1 mouse cellular context compared by ENCODE assay signal in the genomic region with DNA sequence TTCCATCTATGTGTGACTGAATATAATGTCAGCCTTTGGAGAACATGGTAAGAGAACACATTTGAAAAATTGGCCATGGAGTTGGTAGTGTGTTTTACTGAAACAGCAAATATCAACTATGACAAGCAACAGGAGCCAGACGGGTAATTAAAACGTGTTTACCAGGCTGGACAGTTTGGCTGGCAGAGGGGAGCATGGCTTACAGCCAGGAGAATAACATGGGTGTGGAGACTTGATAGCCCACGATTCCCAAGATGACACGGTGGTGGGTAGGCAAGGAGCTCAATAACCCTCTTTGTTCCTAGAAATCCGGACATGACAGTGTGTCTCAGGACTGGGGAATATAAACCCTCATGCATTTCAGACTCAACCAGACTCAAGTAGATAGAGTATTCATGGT.
"Had no signal": no experiment of that assay in that cellular context is flagged by ENCODE, and none has a peak within 500 bp of the region (broad histone marks: within the 10 kb centered on the region; RNA-seq: fewer than 3 reads in every experiment).

No protein-coding gene starts in this region.

- DNase-seq: right cerebral cortex, postnatal 25 days had no signal
